Mouse (Mus musculus): ENCODE measurements at regions not wholly inside any gene's neighbourhood (a gene's known extent, or its start where the extent isn't known, plus 50 kb on each side); places are given as distances from the start of the nearest gene placed in this dataset.

DNA sequence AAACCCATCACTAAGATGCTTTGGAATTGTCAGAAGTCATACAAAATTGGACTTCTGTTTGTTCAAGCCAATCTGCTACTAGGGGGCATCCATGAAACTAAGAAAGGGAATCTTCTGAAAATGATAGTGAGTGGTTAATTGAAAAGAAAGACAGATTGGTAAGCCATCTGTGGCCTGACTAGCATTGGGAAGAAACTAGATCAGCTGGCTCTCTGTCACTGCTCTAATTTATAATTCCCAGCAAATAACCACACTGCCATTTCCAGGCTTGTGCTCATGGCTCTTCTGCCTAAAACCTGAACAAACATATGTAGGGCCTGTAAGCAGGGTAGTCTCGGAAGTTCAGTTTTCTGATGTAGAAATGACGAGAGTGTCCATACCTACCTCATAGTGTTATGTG lies 569.8 kb downstream of the Pcdh19 start:
- DNase-seq (ENCODE audit: low read depth, low spot score), result no peak

DNA sequence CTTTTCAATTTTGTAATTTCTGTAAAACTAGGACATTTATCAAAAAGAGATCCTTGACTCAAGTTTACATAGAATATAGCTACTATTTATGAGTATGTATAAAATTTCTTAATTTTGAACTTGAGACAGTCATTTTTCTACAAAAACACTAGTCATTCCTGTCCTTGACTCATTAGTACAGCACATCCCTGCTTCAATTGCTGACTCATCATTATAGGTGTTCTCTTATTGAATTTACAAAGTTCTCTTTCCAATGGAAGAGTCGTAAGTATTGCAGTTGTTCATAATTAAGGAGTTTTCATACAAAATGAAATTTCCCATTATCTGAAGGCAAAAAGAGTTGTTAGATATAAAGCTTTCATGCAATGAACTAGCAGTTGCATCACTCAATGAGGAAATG lies 578.6 kb downstream of the Pcdh19 start:
- DNase-seq (ENCODE audit: low read depth, low spot score), result no peak

DNA sequence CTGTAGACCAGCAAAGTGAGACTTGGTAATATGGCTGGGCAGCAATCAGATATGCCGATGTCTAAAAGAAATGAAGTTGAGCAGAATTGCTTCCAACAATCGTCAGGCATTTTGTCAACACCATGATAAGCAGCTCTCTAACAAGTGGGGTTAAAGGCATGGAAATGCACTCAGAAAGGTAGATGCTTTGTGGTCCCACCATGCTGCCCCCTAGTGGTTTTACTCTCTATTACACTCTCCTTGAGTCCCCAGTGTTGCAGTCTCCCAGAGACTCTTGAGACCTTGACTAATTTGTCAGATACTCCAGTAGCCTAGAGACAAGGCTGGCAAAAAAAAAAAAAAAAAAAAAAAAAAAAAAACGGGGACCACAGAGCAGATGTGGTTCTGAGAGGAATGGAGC lies 595.8 kb downstream of the Pcdh19 start:
- peak; percentile 1 for DNase-seq (ENCODE audit: low read depth, low spot score)

DNA sequence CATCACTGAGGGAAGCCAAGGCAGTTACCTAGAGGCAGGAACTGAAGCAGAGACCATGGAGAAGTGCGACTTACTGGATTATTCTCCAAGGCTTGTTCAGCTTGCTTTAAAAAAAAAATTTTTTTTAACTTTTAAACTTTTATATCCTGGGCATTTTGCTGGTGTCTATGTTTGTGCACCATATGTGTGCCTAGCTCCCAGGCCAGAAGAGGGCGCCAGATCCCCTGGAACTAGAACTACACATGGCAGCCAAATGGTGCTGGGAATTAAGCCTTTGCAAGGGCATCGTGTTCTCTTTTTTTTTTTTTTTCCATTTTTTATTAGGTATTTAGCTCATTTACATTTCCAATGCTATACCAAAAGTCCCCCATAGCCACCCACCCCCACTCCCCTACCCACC lies 624.7 kb downstream of the Pcdh19 start:
- peak; percentile 14 for DNase-seq (ENCODE audit: low read depth, low spot score)
